Mouse (Mus musculus) stomach, embryonic 14.5 days (tissue): ENCODE results near the gene Mat1a. TPM values are rescaled to one million over a fixed set of nuclear protein-coding genes. Genes with fewer than 3 reads are reported as not detected.

ENCODE experiments used
- polyA plus RNA-seq: library from polyadenylated mRNA; unstranded; fragments of >200 nt; fragmentation: Nextera tagmentation; extraction: Ambion mirVana; gene quantifications from 2 replicates; pipeline ENCODE4 v1.2.1, GENCODE M21; 2014

Mat1a gene
- polyA plus RNA-seq, 1 experiment from 2014 or later = not detected

Other genes with a start within 250 kb of the Mat1a start
- 0.56 and 0.73 TPM in 2 replicates for gene Sh2d4b, start 211.8 kb upstream of the Mat1a start, polyA plus RNA-seq
- gene Tspan14, start 138.2 kb upstream of the Mat1a start, polyA plus RNA-seq = 84.5 and 88.2 TPM in 2 replicates
- gene Fam213a, start 91.2 kb upstream of the Mat1a start, polyA plus RNA-seq = 42.7 and 45.8 TPM in 2 replicates
- not detected in 2 replicates for gene Dydc2, start 35.8 kb upstream of the Mat1a start, polyA plus RNA-seq
- gene Dydc1, start 32.1 kb upstream of the Mat1a start, polyA plus RNA-seq = not detected in 2 replicates
- not detected in 2 replicates for gene Sftpa1, start 26.7 kb downstream of the Mat1a start, polyA plus RNA-seq
- not detected in 2 replicates for gene Mbl1, start 46.4 kb downstream of the Mat1a start, polyA plus RNA-seq
- gene Sftpd, start 80.1 kb downstream of the Mat1a start, polyA plus RNA-seq = 0.27 TPM in 1 of 2 replicates, not detected in the other
- 0.14 and 0.24 TPM in 2 replicates for gene Gm2832, start 173.8 kb downstream of the Mat1a start, polyA plus RNA-seq
- gene Gm5798, start 243.6 kb downstream of the Mat1a start, polyA plus RNA-seq = not detected in 2 replicates